In the genomic region with DNA sequence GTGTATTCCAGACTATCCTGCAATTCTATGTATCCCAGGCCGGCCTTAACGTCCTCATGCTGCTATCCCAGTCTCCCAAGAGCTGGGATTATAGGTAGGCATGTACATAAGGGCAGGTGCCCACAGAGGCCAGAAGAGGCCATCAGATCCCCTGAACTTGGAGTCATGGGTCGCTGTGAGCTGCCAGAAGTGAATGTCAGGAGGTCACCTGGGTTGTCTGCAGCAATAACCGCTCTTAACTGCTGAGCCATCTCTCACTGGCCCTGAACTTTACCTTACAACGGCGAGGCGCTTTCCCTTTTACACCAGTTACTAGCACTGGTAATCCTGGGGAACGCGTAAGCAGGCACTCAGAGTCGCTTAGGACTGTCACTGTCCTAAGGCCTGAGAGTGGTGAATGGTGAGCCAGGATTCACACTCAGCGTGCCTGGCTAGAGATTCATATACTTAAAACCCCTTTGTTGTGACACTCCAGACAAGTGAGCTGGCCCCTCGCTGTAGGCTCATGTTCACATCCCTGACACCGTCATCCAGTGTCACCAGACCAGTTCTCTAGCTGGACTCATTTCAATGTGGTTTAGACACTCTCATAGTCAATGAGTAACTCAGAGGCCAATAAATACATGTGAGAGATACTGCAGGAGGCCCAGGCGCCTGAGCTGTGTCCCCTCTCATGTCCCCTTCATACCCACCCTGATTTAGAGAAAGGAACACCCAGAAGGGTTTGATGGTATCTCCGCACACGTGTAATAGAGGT, we compare ENCODE assay signal across 14 mouse cellular contexts. TPM values are rescaled to one million over a fixed set of nuclear protein-coding genes. Genes with fewer than 3 reads are reported as not detected.
DNase-seq lines count a peak whose midpoint lies in the region; ATAC-seq and TF ChIP-seq lines count a peak whose summit lies in the region.
"Had no signal": no experiment of that assay in that cellular context is flagged by ENCODE, and none has a peak within 500 bp of the region (broad histone marks: within the 10 kb centered on the region; RNA-seq: fewer than 3 reads in every experiment).

No protein-coding gene starts in this region.

- peak overlapping the region; percentile 42; the same call in 1 of the 2 replicates for H3K27ac ChIP-seq in heart, embryonic 11.5 days (ENCODE audit: low read depth, low read length)
- no peak overlapping the region for H3K27ac ChIP-seq in heart, adult 2 months
- peak overlapping the region; percentile 41; the same call in 1 of the 2 replicates for H3K27ac ChIP-seq in kidney, embryonic 15.5 days
- no peak overlapping the region for H3K27ac ChIP-seq in kidney, embryonic 16.5 days (ENCODE audit: low read length)
- peak overlapping the region; percentile 81 for H3K27ac ChIP-seq in intestine, embryonic 14.5 days (ENCODE audit: low read depth)
- H3K27ac ChIP-seq in liver, postnatal 0 days (ENCODE audit: low read depth), result peak overlapping the region; percentile 90
- H3K27ac ChIP-seq in forebrain, postnatal 0 days (ENCODE audit: low read depth, low read length), result no peak overlapping the region
- H3K27ac ChIP-seq: neural tube, embryonic 15.5 days had no signal

- TF ChIP-seq POLR2A in heart, adult 2 months (IDR thresholded peaks at IDR 0.05; ENCODE audit: insufficient read depth, low read depth, low read length), result no peak

- H3K4me2 ChIP-seq in heart, embryonic 11.5 days, result peak overlapping the region; percentile 66; the same call in 1 of the 2 replicates
- 0 out of 2 replicates have a peak overlapping the region, but pooled peaks have one; percentile 17 for H3K4me2 ChIP-seq in kidney, embryonic 15.5 days
- no peak overlapping the region for H3K4me2 ChIP-seq in kidney, embryonic 16.5 days (replicated peaks; ENCODE audit: low read depth, low read length)
- peak overlapping the region; percentile 66 for H3K4me2 ChIP-seq in intestine, embryonic 14.5 days (ENCODE audit: low read length)
- H3K4me2 ChIP-seq in liver, postnatal 0 days (ENCODE audit: low read depth, low read length), result no peak overlapping the region
- no peak overlapping the region for H3K4me2 ChIP-seq in forebrain, postnatal 0 days (ENCODE audit: low read depth)
- H3K4me2 ChIP-seq: neural tube, embryonic 15.5 days had no signal

- 0 out of 2 replicates have a peak, but pooled peaks cover 5% of the 10 kb centered on the region for H3K27me3 ChIP-seq in heart, embryonic 11.5 days (ENCODE audit: control insufficient read depth, insufficient read depth, low read length)
- 0 out of 2 replicates have a peak, but pooled peaks cover 1% of the 10 kb centered on the region for H3K27me3 ChIP-seq in heart, adult 2 months (ENCODE audit: control insufficient read depth, insufficient read depth, low read length)
- peaks cover 5% of the 10 kb centered on the region; the same call in 1 of the 2 replicates for H3K27me3 ChIP-seq in kidney, embryonic 15.5 days
- H3K27me3 ChIP-seq in kidney, embryonic 16.5 days (ENCODE audit: insufficient read depth, low read length), result no peaks in the 10 kb centered on the region
- H3K27me3 ChIP-seq in intestine, embryonic 14.5 days (replicated peaks; ENCODE audit: control insufficient read depth, insufficient read depth, low read length), result no peaks in the 10 kb centered on the region
- H3K27me3 ChIP-seq in liver, postnatal 0 days (ENCODE audit: insufficient read depth, low read length), result no peaks in the 10 kb centered on the region
- H3K27me3 ChIP-seq in forebrain, postnatal 0 days (ENCODE audit: insufficient read depth, low read length), result no peaks in the 10 kb centered on the region
- H3K27me3 ChIP-seq: neural tube, embryonic 15.5 days had no signal

- H3K36me3 ChIP-seq in heart, embryonic 11.5 days (ENCODE audit: control insufficient read depth, insufficient read depth, low read length), result no peaks in the 10 kb centered on the region
- no peaks in the 10 kb centered on the region for H3K36me3 ChIP-seq in heart, adult 2 months (ENCODE audit: control insufficient read depth, insufficient read depth, low read length)
- H3K36me3 ChIP-seq in kidney, embryonic 15.5 days, result no peaks in the 10 kb centered on the region
- no peaks in the 10 kb centered on the region for H3K36me3 ChIP-seq in kidney, embryonic 16.5 days (ENCODE audit: insufficient read depth, low read length)
- H3K36me3 ChIP-seq in intestine, embryonic 14.5 days (ENCODE audit: control insufficient read depth, insufficient read depth, low read length), result no peaks in the 10 kb centered on the region
- H3K36me3 ChIP-seq in liver, postnatal 0 days (replicated peaks; ENCODE audit: insufficient read depth, low read length), result no peaks in the 10 kb centered on the region
- no peaks in the 10 kb centered on the region for H3K36me3 ChIP-seq in forebrain, postnatal 0 days (ENCODE audit: insufficient read depth)
- H3K36me3 ChIP-seq: neural tube, embryonic 15.5 days had no signal

- intact Hi-C loops in heart, adult 2 months (cut with DNase I), result loop anchor here (5.0 kb wide), 1 partner anchor 165 kb away; no protein-coding TSS in a partner anchor

- TF ChIP-seq EP300 in heart, adult 2 months (IDR thresholded peaks at IDR 0.05; ENCODE audit: insufficient read depth, low read depth, low read length), result no peak
- no peak for TF ChIP-seq EP300 in liver, postnatal 0 days (IDR thresholded peaks at IDR 0.05; ENCODE audit: low read depth)

- 78% methylated on average over 16 of the region's 16 CpGs for WGBS in heart, embryonic 11.5 days (ENCODE audit: insufficient replicate concordance)
- WGBS in heart, adult 2 months, result 94% methylated on average over 16 of the region's 16 CpGs
- 78% methylated on average over 16 of the region's 16 CpGs for WGBS in kidney, embryonic 15.5 days
- 80% methylated on average over 16 of the region's 16 CpGs for whole genome bisulfite sequencing in kidney, embryonic 16.5 days
- 76% methylated on average over 16 of the region's 16 CpGs for whole genome bisulfite sequencing in intestine, embryonic 14.5 days
- 68% methylated on average over 16 of the region's 16 CpGs for WGBS in liver, postnatal 0 days (ENCODE audit: insufficient replicate concordance)
- 89% methylated on average over 16 of the region's 16 CpGs for WGBS in forebrain, postnatal 0 days

- ATAC-seq in heart, embryonic 11.5 days (replicated peaks; ENCODE audit: insufficient number of reproducible peaks, low FRiP score, low TSS enrichment), result no peak
- no peak for ATAC-seq in kidney, embryonic 15.5 days (replicated peaks; ENCODE audit: low FRiP score)
- no peak for ATAC-seq in kidney, embryonic 16.5 days (ENCODE audit: low FRiP score, low TSS enrichment)
- peak; percentile 51 for ATAC-seq in intestine, embryonic 14.5 days (replicated peaks; ENCODE audit: low FRiP score, low TSS enrichment, low read depth)
- ATAC-seq in liver, postnatal 0 days, result peak; percentile 87
- no peak for ATAC-seq in forebrain, postnatal 0 days
- ATAC-seq: forebrain, embryonic 16.5 days had no signal

- no peak overlapping the region for H3K4me3 ChIP-seq in heart, embryonic 11.5 days (ENCODE audit: low read depth, low read length)
- H3K4me3 ChIP-seq in heart, adult 2 months, result no peak overlapping the region
- no peak overlapping the region for H3K4me3 ChIP-seq in kidney, embryonic 15.5 days (replicated peaks)
- no peak overlapping the region for H3K4me3 ChIP-seq in kidney, embryonic 16.5 days (ENCODE audit: low read length)
- H3K4me3 ChIP-seq in intestine, embryonic 14.5 days (ENCODE audit: low read depth, low read length), result no peak overlapping the region
- no peak overlapping the region for H3K4me3 ChIP-seq in liver, postnatal 0 days (ENCODE audit: low read depth, low read length)
- no peak overlapping the region for H3K4me3 ChIP-seq in forebrain, postnatal 0 days (ENCODE audit: low read depth, low read length)
- H3K4me3 ChIP-seq: neural tube, embryonic 15.5 days had no signal

- peaks cover 42% of the 10 kb centered on the region for H3K4me1 ChIP-seq in heart, embryonic 11.5 days (ENCODE audit: control insufficient read depth, insufficient read depth, low read length)
- H3K4me1 ChIP-seq in heart, adult 2 months (ENCODE audit: control insufficient read depth, insufficient read depth, low read length), result peaks cover 8% of the 10 kb centered on the region
- peaks cover 68% of the 10 kb centered on the region for H3K4me1 ChIP-seq in kidney, embryonic 15.5 days
- peaks cover 48% of the 10 kb centered on the region for H3K4me1 ChIP-seq in kidney, embryonic 16.5 days (ENCODE audit: insufficient read depth, low read length)
- peaks cover 18% of the 10 kb centered on the region for H3K4me1 ChIP-seq in intestine, embryonic 14.5 days (replicated peaks; ENCODE audit: control insufficient read depth, insufficient read depth, low read length)
- H3K4me1 ChIP-seq in liver, postnatal 0 days (ENCODE audit: insufficient read depth), result peaks cover 46% of the 10 kb centered on the region
- peaks cover 18% of the 10 kb centered on the region; the same call in 1 of the 2 replicates for H3K4me1 ChIP-seq in forebrain, postnatal 0 days (ENCODE audit: insufficient read depth)

- H3K9ac ChIP-seq in heart, embryonic 11.5 days (ENCODE audit: low read depth, low read length), result no peak overlapping the region
- no peak overlapping the region for H3K9ac ChIP-seq in heart, adult 2 months (ENCODE audit: low read depth, low read length)
- no peak overlapping the region for H3K9ac ChIP-seq in kidney, embryonic 15.5 days
- H3K9ac ChIP-seq in kidney, embryonic 16.5 days (replicated peaks; ENCODE audit: low read length), result no peak overlapping the region; the same call in 1 of the 2 replicates
- no peak overlapping the region for H3K9ac ChIP-seq in intestine, embryonic 14.5 days (ENCODE audit: low read length)
- no peak overlapping the region; the same call in 1 of the 2 replicates for H3K9ac ChIP-seq in liver, postnatal 0 days (replicated peaks)
- no peak overlapping the region for H3K9ac ChIP-seq in forebrain, postnatal 0 days
- H3K9ac ChIP-seq: neural tube, embryonic 15.5 days had no signal

- no peak for TF ChIP-seq CTCF in heart, adult 2 months (IDR thresholded peaks at IDR 0.05)
- no peak for TF ChIP-seq CTCF in liver, postnatal 0 days (IDR thresholded peaks at IDR 0.05; ENCODE audit: low read depth)
- no peak for TF ChIP-seq CTCF in forebrain, postnatal 0 days (IDR thresholded peaks at IDR 0.05; ENCODE audit: low read depth)

- DNase-seq in heart, adult 2 months, result no peak
- DNase-seq in intestine, embryonic 14.5 days (ENCODE audit: low spot score), result peak; percentile 68
- peak; percentile 45 for DNase-seq in liver, postnatal 0 days
- no peak for DNase-seq in forebrain, postnatal 0 days
- DNase-seq in ovary, adult 18-20 months (ENCODE audit: low spot score), result no peak
- DNase-seq: adrenal gland, postnatal 14 days; right cerebral cortex, adult 18-20 months; thymus, adult 2 months had no signal

- no peaks in the 10 kb centered on the region for H3K79me2 ChIP-seq in heart, adult 2 months (replicated peaks; ENCODE audit: control insufficient read depth, insufficient read depth, low read length)

- no peaks in the 10 kb centered on the region for H3K9me3 ChIP-seq in heart, embryonic 11.5 days (replicated peaks; ENCODE audit: control insufficient read depth, low read length)
- H3K9me3 ChIP-seq in kidney, embryonic 15.5 days (replicated peaks), result no peaks in the 10 kb centered on the region
- H3K9me3 ChIP-seq in kidney, embryonic 16.5 days (ENCODE audit: low read length), result no peaks in the 10 kb centered on the region
- no peaks in the 10 kb centered on the region for H3K9me3 ChIP-seq in intestine, embryonic 14.5 days (ENCODE audit: control insufficient read depth, low read length)
- H3K9me3 ChIP-seq in liver, postnatal 0 days (ENCODE audit: low read length), result no peaks in the 10 kb centered on the region
- no peaks in the 10 kb centered on the region for H3K9me3 ChIP-seq in forebrain, postnatal 0 days (ENCODE audit: low read length)
- H3K9me3 ChIP-seq: neural tube, embryonic 15.5 days had no signal

RNA-seq across cellular contexts. Expression of a gene that starts 2.6 kb away (rescaled TPM):
- polyA plus RNA-seq in heart, embryonic 11.5 days (2014; fragmentation: Nextera tagmentation; extraction: Ambion mirVana), result 5.3 and 5.7 TPM in 2 replicates
- total RNA-seq in heart, adult 2 months (2021), result 1 to 10 TPM; 1.1 to 1.7 TPM
- polyA plus RNA-seq in heart, adult 2 months (2012; rRNA removed), result 1.2 and 1.5 TPM in 2 replicates
- polyA plus RNA-seq in kidney, embryonic 15.5 days (2015; fragmentation: Nextera tagmentation; extraction: Ambion mirVana), result 1.2 and 1.3 TPM in 2 replicates
- 1.00 and 1.0 TPM in 2 replicates for polyA plus RNA-seq in kidney, embryonic 16.5 days (2015; fragmentation: Nextera tagmentation; extraction: Ambion mirVana)
- polyA plus RNA-seq in intestine, embryonic 14.5 days (2014; fragmentation: Nextera tagmentation; extraction: Ambion mirVana), result 5.7 and 6.8 TPM in 2 replicates
- polyA plus RNA-seq in liver, postnatal 0 days (2015; fragmentation: Nextera tagmentation; extraction: Ambion mirVana), result 1.2 TPM in 2 replicates
- total RNA-seq in forebrain, postnatal 0 days (2014; rRNA removed), result 0.38 and 0.76 TPM in 2 replicates
- polyA plus RNA-seq in forebrain, postnatal 0 days (2015; fragmentation: Nextera tagmentation; extraction: Ambion mirVana), result 0.18 and 0.21 TPM in 2 replicates
- total RNA-seq: common myeloid progenitor, adult 5-6 weeks had no signal

Comparison
In these comparisons a context has a peak if more than half of its experiments do, and no peak if none do; other contexts are left out.
1. H3K27ac ChIP-seq: peak in heart, embryonic 11.5 days (single experiment), kidney, embryonic 15.5 days (single experiment), intestine, embryonic 14.5 days (single experiment) and liver, postnatal 0 days (single experiment); none in heart, adult 2 months (single experiment), kidney, embryonic 16.5 days (single experiment) and forebrain, postnatal 0 days (single experiment).
2. H3K4me2 ChIP-seq: peak in heart, embryonic 11.5 days (single experiment), kidney, embryonic 15.5 days (single experiment) and intestine, embryonic 14.5 days (single experiment); none in kidney, embryonic 16.5 days (single experiment), liver, postnatal 0 days (single experiment) and forebrain, postnatal 0 days (single experiment).
3. ATAC-seq: peak in intestine, embryonic 14.5 days (single experiment) and liver, postnatal 0 days (single experiment); none in heart, embryonic 11.5 days (single experiment), kidney, embryonic 15.5 days (single experiment), kidney, embryonic 16.5 days (single experiment) and forebrain, postnatal 0 days (single experiment).
4. DNase-seq: peak in intestine, embryonic 14.5 days (single experiment) and liver, postnatal 0 days (single experiment); none in heart, adult 2 months (0 of 2), forebrain, postnatal 0 days (single experiment) and ovary, adult 18-20 months (single experiment).